Mouse (Mus musculus) mouse embryonic stem cell (cell line): ENCODE measurements around the gene Cask.

Experiments
- in situ Hi-C, 2 experiments: fragments of 300-500 bp; cut with MboI; formaldehyde crosslinking; loops; 1 replicate in 1 of 2; 3 replicates in 1 of 2; pipeline ENCODE4 v1.14.3; 2019 to 2020; ENCODE audit warnings: low sequenced_read_pairs in 2 of 2, low pct_unique_long_range_greater_than_20kb in 1 of 2, mixed read lengths in 1 of 2; ENCODE audit not compliant: unreplicated experiment in 1 of 2

Gene Cask

DNA sequence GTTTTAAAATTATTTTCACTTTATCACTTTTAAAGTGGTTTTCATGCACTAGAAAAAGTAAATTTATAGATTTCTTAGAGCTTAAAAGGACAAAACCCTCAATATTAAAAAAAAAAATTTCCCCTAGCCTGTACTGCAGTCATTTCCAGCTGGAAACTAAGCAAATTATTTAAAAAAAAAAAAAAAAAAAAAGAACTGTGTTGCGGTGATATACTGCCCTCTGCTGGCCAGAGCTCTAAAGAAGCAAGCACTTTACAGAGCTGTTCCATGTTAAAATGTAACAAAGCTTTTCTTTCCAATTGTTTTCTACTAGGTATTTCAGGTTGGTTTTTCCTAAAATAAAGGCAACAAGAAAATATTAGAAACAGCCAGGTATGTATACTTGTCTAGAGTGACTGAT, 194.4 kb downstream of the Cask start:
- in situ Hi-C loops: loop anchor here (25.0 kb wide), 1 partner anchor 419 kb away; no protein-coding TSS in a partner anchor

DNA sequence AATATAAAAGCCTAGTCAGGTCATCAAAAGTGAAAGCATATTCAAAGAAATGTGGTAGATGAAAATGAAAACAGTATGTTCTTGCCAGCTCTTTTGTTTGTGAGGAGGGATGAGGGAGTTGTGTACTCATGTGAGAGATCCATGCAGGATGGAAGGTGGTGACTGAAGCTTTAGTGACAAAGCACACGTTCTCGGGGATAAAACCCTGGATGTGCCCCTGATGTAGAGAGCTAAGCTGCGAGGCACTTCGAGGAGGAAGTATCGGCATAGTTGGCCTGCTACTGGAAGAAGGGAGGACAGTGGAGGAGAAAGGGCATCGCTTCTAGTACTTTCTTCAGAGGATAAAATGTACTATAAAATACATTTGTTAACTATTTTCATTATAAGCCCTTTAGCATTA, 195.3 kb downstream of the Cask start:
- in situ Hi-C loops: loop anchor here (25.0 kb wide), 1 partner anchor 419 kb away; no protein-coding TSS in a partner anchor

DNA sequence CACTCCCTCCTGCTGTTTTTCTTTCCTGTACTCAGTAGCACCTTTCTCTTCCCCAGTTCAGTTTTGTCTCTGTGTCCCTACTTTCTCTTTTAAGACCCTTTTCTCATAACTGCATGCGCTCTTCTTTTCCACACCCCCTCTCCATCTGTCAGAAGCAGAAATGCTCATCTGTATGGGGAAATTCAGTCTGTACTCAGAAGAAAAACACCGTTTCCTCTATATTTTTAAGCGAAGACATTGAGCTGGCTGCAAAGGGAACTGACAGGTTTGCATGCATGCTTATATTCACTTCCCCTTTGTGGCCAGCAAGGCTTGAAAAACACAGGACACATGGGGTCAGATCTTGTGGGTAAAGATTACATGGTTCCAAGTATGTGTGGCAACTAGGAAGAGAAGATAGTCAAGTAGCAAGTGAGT, 196.2 kb downstream of the Cask start:
- in situ Hi-C loops: loop anchor here (25.0 kb wide), 1 partner anchor 418 kb away; no protein-coding TSS in a partner anchor

GRCm38 (mm10) chrX:13652291-13652690, 198.9 kb downstream of the Cask start:
- in situ Hi-C loops: loop anchor here (25.0 kb wide), 1 partner anchor 415 kb away; no protein-coding TSS in a partner anchor

GRCm38 (mm10) chrX:13651889-13652288, 199.3 kb downstream of the Cask start:
- in situ Hi-C loops: loop anchor here (25.0 kb wide), 1 partner anchor 415 kb away; no protein-coding TSS in a partner anchor

GRCm38 (mm10) chrX:13638894-13639293, 212.3 kb downstream of the Cask start:
- in situ Hi-C loops: no loop called here

- in situ Hi-C loops: no loop called here
Observed at GRCm38 (mm10) chrX:13636398-13636797, 214.8 kb downstream of the Cask start.

DNA sequence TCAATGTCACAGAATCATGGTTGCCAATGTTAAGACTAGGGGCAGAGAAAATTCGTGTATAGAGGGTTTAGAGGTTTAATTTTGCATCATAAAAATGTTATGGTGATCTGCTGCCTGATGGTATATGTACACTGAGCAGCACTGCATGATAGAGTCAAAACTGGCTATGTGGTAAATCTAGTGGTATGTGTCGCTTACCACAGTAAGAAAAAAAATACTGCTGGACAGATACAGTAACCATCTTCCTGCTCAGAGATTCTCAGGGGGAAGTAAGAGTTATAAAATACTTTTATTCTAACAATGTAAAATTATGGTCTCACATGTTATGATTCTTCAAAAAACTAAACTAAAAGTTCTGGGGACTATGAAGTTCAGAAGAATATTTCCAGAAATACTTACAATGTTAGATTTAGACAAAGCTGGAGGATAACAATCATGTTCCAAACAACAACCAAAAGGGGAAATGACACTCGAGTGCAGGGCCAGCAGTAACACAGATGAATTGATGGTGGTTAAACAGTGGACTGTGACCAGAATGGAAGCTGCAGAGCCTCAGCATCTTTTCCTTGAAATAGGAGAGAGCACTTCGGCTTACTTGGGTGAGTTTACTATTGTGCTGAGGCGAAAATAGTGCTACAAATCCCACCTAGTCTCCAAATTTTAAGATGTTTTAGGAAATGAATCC, 219.4 kb downstream of the Cask start, which contains the start of gene Gpr34:
TSS of gene Gpr34 (plus strand) at position 491 of the 685 bp plus-strand sequence.
- in situ Hi-C loops: no loop called here

DNA sequence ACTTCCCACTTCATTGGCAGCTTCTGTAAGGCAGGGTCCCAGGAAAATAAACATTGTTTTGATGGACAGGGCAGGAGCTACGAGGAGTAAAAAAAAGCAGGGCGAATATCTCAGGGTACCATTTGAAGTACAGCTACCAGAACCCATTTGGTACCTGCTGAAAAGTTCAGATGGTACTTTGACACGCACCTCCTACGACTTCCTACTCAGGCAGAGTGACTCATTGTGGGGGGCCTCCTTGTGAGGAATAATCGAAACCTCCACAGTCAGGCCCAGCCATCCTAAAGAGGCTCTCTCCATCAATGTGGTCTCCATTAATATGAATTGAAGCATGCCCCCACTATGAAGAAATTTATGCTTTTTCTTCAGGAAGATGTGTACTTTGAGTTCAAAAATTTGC, 228.5 kb downstream of the Cask start:
- in situ Hi-C loops: no loop called here

GRCm38 (mm10) chrX:13621473-13621872, 229.7 kb downstream of the Cask start:
- in situ Hi-C loops: no loop called here

- in situ Hi-C loops: no loop called here
Observed at GRCm38 (mm10) chrX:13618476-13618875, 232.7 kb downstream of the Cask start.

GRCm38 (mm10) chrX:13617294-13617693, 233.9 kb downstream of the Cask start:
- in situ Hi-C loops: no loop called here

- in situ Hi-C loops: no loop called here
Observed at GRCm38 (mm10) chrX:13616726-13617125, 234.4 kb downstream of the Cask start.

DNA sequence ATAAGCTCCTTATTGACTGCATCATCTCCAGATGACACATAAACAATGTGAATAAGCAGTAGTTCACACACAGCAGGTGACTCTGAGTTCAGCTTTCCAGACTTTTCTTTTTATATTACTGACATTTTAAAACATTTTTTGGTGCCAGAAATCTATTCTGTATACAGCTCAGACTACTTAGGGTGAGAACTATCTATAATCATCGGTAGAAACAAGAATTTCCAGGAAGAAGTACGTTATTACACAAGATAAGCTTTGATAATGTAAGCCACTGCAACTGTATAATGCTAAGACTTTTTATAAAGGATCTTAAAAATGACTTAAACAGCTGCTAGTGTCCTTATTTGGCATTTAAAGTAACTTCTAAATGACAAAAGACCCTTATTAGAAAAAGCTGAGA, 239.1 kb downstream of the Cask start:
- in situ Hi-C loops: no loop called here

- in situ Hi-C loops: no loop called here
Observed at GRCm38 (mm10) chrX:13611114-13611513, 240.1 kb downstream of the Cask start.

DNA sequence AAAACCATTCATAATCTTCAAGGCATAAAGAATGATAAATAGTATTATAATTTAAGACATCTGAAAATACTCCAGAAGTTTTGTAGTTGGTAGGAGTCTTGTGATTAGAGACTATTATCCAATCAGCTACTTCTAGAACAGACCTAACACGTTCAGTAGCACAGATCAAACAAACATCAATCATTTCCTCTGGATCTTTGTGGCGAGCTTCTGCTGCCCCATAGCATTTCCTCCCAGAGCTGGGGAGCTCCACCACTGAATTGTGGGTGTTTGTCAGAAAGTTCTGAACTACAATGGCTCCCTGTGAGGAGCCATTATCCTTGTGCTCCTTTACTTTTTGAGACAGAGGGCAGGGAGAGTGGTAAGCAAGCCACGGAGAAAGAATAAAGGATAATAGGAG, 243.4 kb downstream of the Cask start:
- in situ Hi-C loops: no loop called here

GRCm38 (mm10) chrX:13606741-13607140, 244.4 kb downstream of the Cask start:
- in situ Hi-C loops: no loop called here

GRCm38 (mm10) chrX:13599966-13600365, 251.2 kb downstream of the Cask start:
- in situ Hi-C loops: no loop called here

DNA sequence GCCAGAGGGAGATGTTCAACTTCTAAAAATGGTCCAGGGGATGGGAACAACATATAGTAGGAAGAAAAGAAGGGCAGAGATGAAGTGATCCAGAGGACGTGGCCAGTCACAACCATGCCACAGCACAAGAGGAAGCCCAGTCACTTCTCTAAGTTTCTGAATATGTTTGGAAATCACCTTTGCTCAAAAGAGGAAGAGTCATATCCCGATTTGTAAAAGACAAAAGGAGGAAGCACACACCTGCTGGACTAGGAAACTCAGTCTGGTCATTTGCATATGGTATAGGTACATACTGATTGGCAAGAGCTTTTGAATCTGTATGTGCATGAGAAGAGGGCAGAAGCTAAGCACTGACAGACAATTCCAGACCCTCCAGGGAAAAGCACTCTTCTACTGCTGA, 251.8 kb downstream of the Cask start:
- in situ Hi-C loops: no loop called here

GRCm38 (mm10) chrX:13577647-13578046, 273.5 kb downstream of the Cask start:
- in situ Hi-C loops: no loop called here
